Mouse (Mus musculus) thymus, adult 2 months (tissue): ENCODE results near the gene Ly86. TPM values are rescaled to one million over a fixed set of nuclear protein-coding genes. Genes with fewer than 3 reads are reported as not detected.

Experiments
- DNase-seq: peaks from one replicate; pipeline ENCODE4 v3.0.0; 2021
- H3K27ac ChIP-seq: fragments of 200-500 bp; 2 replicates; pipeline ENCODE4 v1.5.1; 2012; ENCODE audit warnings: low read length, control low read depth; ENCODE audit not compliant: control insufficient read depth, insufficient read depth
- H3K27me3 ChIP-seq: fragments of 200-500 bp; 2 replicates; pipeline ENCODE4 v1.6.1; 2012; ENCODE audit warnings: mild to moderate bottlenecking, low read length, moderate library complexity, mixed read lengths; ENCODE audit not compliant: control insufficient read depth, insufficient read depth
- H3K36me3 ChIP-seq: fragments of 200-500 bp; 2 replicates; pipeline ENCODE4 v1.6.1; 2012; ENCODE audit warnings: mild to moderate bottlenecking, low read length, moderate library complexity; ENCODE audit not compliant: control insufficient read depth, insufficient read depth
- H3K4me1 ChIP-seq: fragments of 200-500 bp; replicated peaks from 2 replicates; pipeline ENCODE4 v1.6.1; 2012; ENCODE audit warnings: low read length; ENCODE audit not compliant: control insufficient read depth, insufficient read depth
- H3K4me3 ChIP-seq: fragments of 200-500 bp; 2 replicates; pipeline ENCODE4 v1.5.1; 2012; ENCODE audit warnings: mild to moderate bottlenecking, low read length, control low read depth, moderate library complexity; ENCODE audit not compliant: control insufficient read depth, insufficient read depth
- CTCF ChIP-seq: fragments of 200-500 bp; IDR thresholded peaks from 2 replicates; pipeline ENCODE4 v1.5.1; 2012; ENCODE audit warnings: mild to moderate bottlenecking, control low read depth, low read length, moderate library complexity, borderline replicate concordance; ENCODE audit not compliant: control insufficient read depth, poor library complexity, insufficient read depth; ENCODE audit errors: extremely low read depth
- POLR2A ChIP-seq: fragments of 200-500 bp; IDR thresholded peaks from 2 replicates; pipeline ENCODE4 v1.6.1; 2012; ENCODE audit warnings: mild to moderate bottlenecking, low read length, control low read depth, moderate library complexity; ENCODE audit not compliant: control insufficient read depth, poor library complexity, insufficient read depth; ENCODE audit errors: extremely low read depth
- WGBS: fragments of 180-500 bp; shearing (Covaris S2); methylation state at CpG from one replicate; pipeline ENCODE4 v1.1.7; 2018; 5-methylcytosine and 5-hydroxymethylcytosine counted together
- polyA plus RNA-seq: library from polyadenylated mRNA; depleted of rRNA; stranded (reverse); fragments of >200 nt; gene quantifications from 2 replicates; pipeline ENCODE4 v1.2.3, GENCODE M21; 2012

Gene Ly86
- polyA plus RNA-seq, 1 experiment = 14.2 TPM

DNA sequence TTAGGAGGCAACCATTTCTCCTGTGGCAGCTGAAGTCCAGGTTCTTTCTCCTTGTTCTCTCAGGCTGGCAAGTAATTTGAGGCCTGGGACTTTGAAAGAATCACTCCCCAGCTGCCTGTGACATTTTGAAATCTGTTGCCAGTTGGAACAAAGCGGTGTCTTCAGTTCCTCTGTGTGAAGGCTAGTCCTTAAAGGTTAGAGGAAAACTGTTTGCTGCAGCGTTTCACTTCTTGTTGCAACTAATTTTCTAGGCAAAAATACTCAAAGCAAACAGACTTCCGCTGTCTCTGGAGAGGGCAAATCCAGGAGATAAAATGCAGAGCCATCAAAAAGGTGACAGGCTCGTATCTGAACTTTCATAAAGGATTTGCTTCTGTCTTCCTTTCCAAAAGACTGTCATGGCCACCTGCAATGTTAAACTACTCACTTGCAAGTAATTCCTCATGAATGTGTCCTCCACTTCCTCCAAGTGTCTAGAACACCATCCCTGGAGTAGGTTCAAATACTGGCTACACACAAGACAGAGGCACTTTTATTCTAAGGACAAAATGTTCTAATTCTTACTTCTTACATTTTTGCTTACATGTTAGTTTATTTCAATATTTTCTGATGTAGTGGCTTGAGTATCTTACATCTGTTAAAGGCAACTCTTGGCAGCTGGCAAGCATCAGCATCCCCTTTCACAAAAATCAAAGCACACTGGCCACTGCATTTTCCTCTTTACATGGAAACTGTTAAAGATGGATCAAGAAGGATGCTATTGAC lies 12.0 kb upstream of the Ly86 start:
- Histone ChIP-seq H3K27me3 (no peaks in the 10 kb centered on the region), H3K4me3 (no peak overlapping the region), H3K36me3 (no peaks in the 10 kb centered on the region), H3K27ac (no peak overlapping the region), H3K4me1 (peaks cover 3% of the 10 kb centered on the region)
- 82% methylated on average over 4 of the region's 4 CpGs for WGBS
- no peak for DNase-seq
- TF ChIP-seq CTCF = no peak
- TF ChIP-seq POLR2A = no peak

DNA sequence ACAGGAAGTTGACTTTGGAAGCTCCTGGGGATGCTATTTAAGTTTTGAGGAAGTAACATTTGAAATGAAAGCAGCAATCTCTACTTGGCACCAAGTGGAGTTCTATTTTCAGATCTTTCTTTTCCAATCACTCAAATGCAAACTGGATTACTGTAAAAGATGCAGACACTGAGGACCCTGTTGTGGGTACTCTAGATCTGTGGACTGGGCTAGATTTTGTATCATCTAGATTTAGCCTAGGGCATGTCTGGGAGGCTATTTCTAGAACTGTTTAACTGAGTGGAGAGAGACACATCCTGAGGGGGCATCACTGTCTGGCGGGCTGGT lies 11.5 kb upstream of the Ly86 start:
- TF ChIP-seq CTCF (no peak), POLR2A (no peak)
- Histone ChIP-seq H3K27ac (no peak overlapping the region), H3K27me3 (no peaks in the 10 kb centered on the region), H3K4me3 (no peak overlapping the region), H3K36me3 (no peaks in the 10 kb centered on the region), H3K4me1 (peaks cover 3% of the 10 kb centered on the region)
- no peak for DNase-seq
- 67% methylated on average over 1 of the region's 1 CpGs for WGBS

DNA sequence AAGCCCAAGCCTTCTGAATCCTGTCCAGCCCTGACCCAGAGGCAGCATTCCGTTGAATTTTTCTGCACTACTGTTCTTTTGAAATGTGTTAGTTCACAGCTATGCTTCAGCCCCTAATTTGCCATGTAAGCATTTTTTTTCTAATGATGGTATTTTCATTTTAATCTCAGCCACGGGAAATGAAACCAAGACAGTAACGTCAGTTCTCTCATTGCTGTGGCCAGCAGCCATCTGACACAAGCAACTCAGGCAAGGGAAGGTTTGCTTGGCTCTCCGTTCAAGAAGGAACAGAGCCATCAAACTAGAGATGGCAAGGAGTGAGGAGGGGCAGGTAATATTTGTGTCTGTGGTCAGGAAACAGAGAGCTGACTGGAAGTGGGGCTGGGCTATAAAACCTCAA lies 7.7 kb upstream of the Ly86 start:
- TF ChIP-seq POLR2A = no peak
- no peak for TF ChIP-seq CTCF
- no peak overlapping the region for H3K4me3 ChIP-seq
- no peaks in the 10 kb centered on the region for H3K36me3 ChIP-seq
- no peaks in the 10 kb centered on the region for H3K27me3 ChIP-seq
- DNase-seq = no peak
- WGBS = 32% methylated on average over 4 of the region's 4 CpGs
- H3K27ac ChIP-seq = no peak overlapping the region
- peaks cover 3% of the 10 kb centered on the region for H3K4me1 ChIP-seq

DNA sequence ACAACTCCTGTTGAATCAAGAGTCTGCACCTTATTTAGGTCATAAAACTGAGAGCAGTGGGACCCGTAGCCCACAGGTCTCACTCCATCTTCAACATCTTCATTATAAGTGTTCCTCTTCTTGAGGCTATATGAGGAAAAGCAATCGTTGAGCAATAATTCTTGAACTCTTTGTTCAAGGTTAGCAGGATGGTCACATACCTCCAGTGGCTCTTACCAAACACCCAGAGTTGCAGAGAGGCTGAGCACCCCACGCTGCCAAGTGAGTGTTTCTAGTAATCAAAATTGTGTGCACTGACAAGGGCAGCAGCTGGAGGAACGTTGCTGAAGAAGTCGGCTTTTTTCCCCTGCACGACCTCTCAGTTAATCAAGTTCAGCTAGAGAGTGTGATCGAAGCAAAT lies 7.1 kb upstream of the Ly86 start:
- peaks cover 3% of the 10 kb centered on the region for H3K4me1 ChIP-seq
- no peak overlapping the region for H3K4me3 ChIP-seq
- no peaks in the 10 kb centered on the region for H3K27me3 ChIP-seq
- no peak for DNase-seq
- no peak overlapping the region for H3K27ac ChIP-seq
- WGBS = 64% methylated on average over 7 of the region's 7 CpGs
- TF ChIP-seq CTCF (no peak), POLR2A (no peak)
- no peaks in the 10 kb centered on the region for H3K36me3 ChIP-seq

DNA sequence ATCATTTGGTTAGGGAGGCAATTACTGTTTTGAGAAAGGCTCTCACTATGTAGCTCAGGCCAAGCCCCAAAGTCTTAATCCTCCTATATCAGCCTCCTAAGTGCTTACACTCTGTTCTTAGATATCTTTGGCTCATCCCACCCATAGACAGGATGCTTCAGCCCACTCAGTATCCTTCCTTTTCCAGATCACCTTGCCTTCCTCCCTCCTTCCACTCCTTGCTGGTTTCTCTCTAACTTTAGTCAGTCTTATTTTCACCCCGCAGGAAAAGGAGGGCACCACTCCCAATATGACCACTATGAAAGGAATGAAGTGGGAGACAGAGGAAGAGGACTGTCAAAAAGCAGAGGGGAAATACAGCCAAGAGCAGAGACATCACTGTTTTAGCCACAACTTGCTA lies 2.2 kb upstream of the Ly86 start:
- Histone ChIP-seq H3K36me3 (no peaks in the 10 kb centered on the region), H3K27ac (no peak overlapping the region)

DNA sequence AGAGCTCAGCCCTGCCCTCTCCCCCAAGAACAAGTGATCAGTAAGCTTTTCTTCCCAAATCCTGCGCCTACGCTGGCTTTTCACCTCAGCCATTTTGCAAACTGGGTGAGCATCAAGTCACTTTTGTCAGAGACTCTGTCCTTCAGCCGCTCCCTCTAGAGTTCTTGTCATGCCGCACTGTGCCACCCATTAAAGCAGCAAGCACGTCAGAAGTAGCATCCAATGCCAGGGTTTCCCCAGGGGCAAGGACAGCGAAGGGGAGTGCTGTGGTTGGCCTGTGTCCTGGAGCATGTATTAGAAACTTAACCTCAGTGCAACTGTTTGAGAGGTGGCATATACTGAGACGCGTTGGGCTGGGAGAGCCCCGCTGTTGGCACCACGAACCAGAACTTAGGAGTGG lies 815 bp downstream of the Ly86 start:
- 87% methylated on average over 10 of the region's 10 CpGs for WGBS
- DNase-seq = no peak
- peaks cover 5% of the 10 kb centered on the region for H3K4me1 ChIP-seq
- H3K27me3 ChIP-seq = no peaks in the 10 kb centered on the region
- TF ChIP-seq POLR2A (no peak), CTCF (no peak)
- no peak overlapping the region for H3K4me3 ChIP-seq
- H3K36me3 ChIP-seq = no peaks in the 10 kb centered on the region
- H3K27ac ChIP-seq = no peak overlapping the region

More for the DNA sequence above, 2.2 kb upstream of the Ly86 start:
- DNase-seq = no peak
- H3K4me1 ChIP-seq = peaks cover 5% of the 10 kb centered on the region
- no peak overlapping the region for H3K4me3 ChIP-seq
- TF ChIP-seq POLR2A (no peak), CTCF (no peak)
- 100% methylated on average over 1 of the region's 1 CpGs for WGBS
- no peaks in the 10 kb centered on the region for H3K27me3 ChIP-seq

DNA sequence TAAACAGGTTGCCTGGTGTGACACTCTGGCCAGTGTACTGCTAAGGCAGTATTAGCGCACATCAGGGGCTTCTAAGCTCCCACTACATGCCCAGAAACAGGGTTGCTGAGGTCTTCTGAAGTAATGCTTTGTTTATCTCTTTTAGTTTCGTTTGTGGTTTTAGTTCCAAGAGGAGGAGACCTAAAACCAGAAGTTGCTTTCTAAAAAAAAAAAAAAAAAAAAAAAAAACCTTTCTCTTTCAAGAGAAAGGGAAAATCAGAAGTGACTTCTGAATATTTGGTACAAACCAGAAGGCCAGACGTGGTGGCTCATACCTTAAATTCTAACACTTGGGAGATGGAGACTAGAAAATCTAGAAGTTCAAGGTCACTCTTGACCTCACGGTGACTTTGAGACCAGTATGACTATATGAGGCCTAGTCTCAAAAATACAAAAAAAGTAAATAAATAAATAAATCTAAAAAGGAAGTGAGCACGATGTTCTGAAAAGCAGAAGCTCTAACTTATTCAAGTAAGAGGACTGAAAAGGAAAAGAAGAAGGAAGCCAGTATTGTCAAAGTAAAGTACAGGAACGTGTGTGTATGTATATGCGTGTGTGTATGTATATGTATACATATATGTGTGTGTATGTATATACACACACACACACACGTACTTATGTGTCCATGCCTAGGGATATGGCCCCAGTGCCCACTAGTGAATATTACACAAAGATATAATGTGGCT lies 3.0 kb downstream of the Ly86 start:
- Histone ChIP-seq H3K27ac (no peak overlapping the region), H3K27me3 (no peaks in the 10 kb centered on the region), H3K4me1 (peaks cover 5% of the 10 kb centered on the region), H3K36me3 (no peaks in the 10 kb centered on the region), H3K4me3 (no peak overlapping the region)
- TF ChIP-seq POLR2A (no peak), CTCF (no peak)
- DNase-seq = no peak
- 15% methylated on average over 8 of the region's 8 CpGs for WGBS
